Mouse (Mus musculus) intestine, embryonic 15.5 days (tissue): ENCODE data around the gene Zscan12. TPM values are rescaled to one million over a fixed set of nuclear protein-coding genes. Genes with fewer than 3 reads are reported as not detected.

Source experiments
- ATAC-seq: fragments of 200-750 bp; cut with Nextera tagmentation; 2 replicates; pipeline ENCODE4 v1.8.0; 2017; ENCODE audit warnings: moderate TSS enrichment, moderate library complexity
- H3K27ac ChIP-seq: fragments of 300-500 bp; sonication (generic); 2 replicates; pipeline ENCODE4 v1.5.1; 2015; ENCODE audit warnings: mild to moderate bottlenecking, inconsistent platforms
- H3K27me3 ChIP-seq: fragments of 300-500 bp; sonication (generic); replicated peaks from 2 replicates; pipeline ENCODE4 v1.6.1; 2015; ENCODE audit warnings: inconsistent platforms
- H3K36me3 ChIP-seq: fragments of 300-500 bp; sonication (generic); 2 replicates; pipeline ENCODE4 v1.6.1; 2015; ENCODE audit warnings: inconsistent platforms
- H3K4me1 ChIP-seq: fragments of 300-500 bp; sonication (generic); replicated peaks from 2 replicates; pipeline ENCODE4 v1.6.1; 2015; ENCODE audit warnings: inconsistent platforms
- H3K4me2 ChIP-seq: fragments of 300-500 bp; sonication (generic); replicated peaks from 2 replicates; pipeline ENCODE4 v1.6.1; 2015; ENCODE audit warnings: mild to moderate bottlenecking, inconsistent platforms
- H3K4me3 ChIP-seq: fragments of 300-500 bp; sonication (generic); replicated peaks from 2 replicates; pipeline ENCODE4 v1.5.1; 2015; ENCODE audit warnings: inconsistent platforms
- H3K9ac ChIP-seq: fragments of 300-500 bp; sonication (generic); 2 replicates; pipeline ENCODE4 v1.6.1; 2015; ENCODE audit warnings: inconsistent platforms
- H3K9me3 ChIP-seq: fragments of 300-500 bp; sonication (generic); 2 replicates; pipeline ENCODE4 v1.6.1; 2016; ENCODE audit warnings: inconsistent platforms
- WGBS: fragments of 180-500 bp; shearing (Covaris S2); methylation state at CpG from one replicate; pipeline ENCODE4 v1.1.7; 2015; 5-methylcytosine and 5-hydroxymethylcytosine counted together
- polyA plus RNA-seq: library from polyadenylated mRNA; unstranded; fragments of >200 nt; fragmentation: Nextera tagmentation; extraction: Ambion mirVana; gene quantifications from 2 replicates; pipeline ENCODE4 v1.2.1, GENCODE M21; 2015

Zscan12 gene
- polyA plus RNA-seq, 1 experiment from 2014 or later: 8.6 TPM

- H3K27me3 ChIP-seq: no peaks in the 10 kb centered on the region
- 0 out of 2 replicates have a peak, but pooled peaks cover 6% of the 10 kb centered on the region for H3K4me1 ChIP-seq
- H3K27ac ChIP-seq: no peak overlapping the region
- no peak overlapping the region for H3K9ac ChIP-seq
- H3K36me3 ChIP-seq: no peaks in the 10 kb centered on the region
- no peaks in the 10 kb centered on the region for H3K9me3 ChIP-seq
- peak overlapping the region; percentile 80; the same call in 1 of the 2 replicates for H3K4me2 ChIP-seq
- H3K4me3 ChIP-seq: no peak overlapping the region
- 84% methylated on average over 11 of the region's 11 CpGs for WGBS
- ATAC-seq: no peak
Observed at GRCm38 (mm10) chr13:21407341-21407740, 44.7 kb downstream of the Zscan12 start.

- Histone ChIP-seq H3K4me1 (0 out of 2 replicates have a peak, but pooled peaks cover 6% of the 10 kb centered on the region), H3K36me3 (no peaks in the 10 kb centered on the region), H3K27ac (peak overlapping the region; percentile 75), H3K9me3 (no peaks in the 10 kb centered on the region), H3K4me3 (peak overlapping the region; percentile 48), H3K9ac (peak overlapping the region; percentile 49), H3K27me3 (no peaks in the 10 kb centered on the region), H3K4me2 (peak overlapping the region; percentile 80)
- peak; percentile 95 for ATAC-seq
- 5% methylated on average over 27 of the region's 27 CpGs for WGBS
Observed at GRCm38 (mm10) chr13:21407969-21408804, 45.6 kb downstream of the Zscan12 start.

DNA sequence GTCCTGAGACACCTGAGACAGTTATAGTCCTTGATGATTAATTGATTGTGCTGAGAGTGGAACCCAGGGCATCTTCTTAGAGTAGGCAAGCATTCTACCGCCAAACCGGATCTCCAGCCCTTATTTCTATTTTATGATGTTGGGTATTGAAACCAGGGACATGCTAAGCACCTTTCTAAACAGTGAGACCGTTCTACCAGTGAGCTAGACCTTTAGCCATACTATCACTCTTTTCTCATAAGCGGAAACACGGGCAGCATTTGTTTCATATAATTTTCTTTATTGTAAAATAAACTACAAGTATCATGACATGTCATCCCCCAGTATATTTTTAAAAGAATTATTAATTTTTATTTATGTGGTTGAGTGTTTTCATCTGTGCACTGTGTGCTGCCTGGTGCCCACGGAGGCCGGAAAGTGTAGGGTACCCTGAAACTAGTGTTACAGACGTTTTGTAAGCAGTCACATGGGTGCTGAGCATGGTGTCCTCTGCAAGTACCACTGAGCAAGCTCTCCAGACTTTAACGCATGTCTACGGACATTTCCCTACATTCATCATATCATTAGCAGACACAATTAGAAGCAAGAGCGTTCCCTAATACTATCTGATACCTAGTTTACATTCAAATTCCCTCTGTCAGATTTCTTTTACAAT, 46.3 kb downstream of the Zscan12 start:
- no peaks in the 10 kb centered on the region for H3K36me3 ChIP-seq
- WGBS: 51% methylated on average over 11 of the region's 11 CpGs
- H3K4me3 ChIP-seq: peak overlapping the region; percentile 48
- 0 out of 2 replicates have a peak, but pooled peaks cover 6% of the 10 kb centered on the region for H3K4me1 ChIP-seq
- peak overlapping the region; percentile 80 for H3K4me2 ChIP-seq
- no peaks in the 10 kb centered on the region for H3K27me3 ChIP-seq
- ATAC-seq: no peak
- H3K9ac ChIP-seq: peak overlapping the region; percentile 49; the same call in 1 of the 2 replicates
- peak overlapping the region; percentile 75 for H3K27ac ChIP-seq
- H3K9me3 ChIP-seq: no peaks in the 10 kb centered on the region

- no peaks in the 10 kb centered on the region for H3K9me3 ChIP-seq
- no peak overlapping the region for H3K4me3 ChIP-seq
- 0 out of 2 replicates have a peak overlapping the region, but pooled peaks have one; percentile 14 for H3K4me2 ChIP-seq
- ATAC-seq: peak; percentile 62
- H3K9ac ChIP-seq: no peak overlapping the region
- no peaks in the 10 kb centered on the region; the same call in 1 of the 2 replicates for H3K4me1 ChIP-seq
- H3K36me3 ChIP-seq: no peaks in the 10 kb centered on the region
- H3K27ac ChIP-seq: no peak overlapping the region
- H3K27me3 ChIP-seq: no peaks in the 10 kb centered on the region
- WGBS: 44% methylated on average over 15 of the region's 15 CpGs
Observed at GRCm38 (mm10) chr13:21414231-21415212, 51.9 kb downstream of the Zscan12 start.

DNA sequence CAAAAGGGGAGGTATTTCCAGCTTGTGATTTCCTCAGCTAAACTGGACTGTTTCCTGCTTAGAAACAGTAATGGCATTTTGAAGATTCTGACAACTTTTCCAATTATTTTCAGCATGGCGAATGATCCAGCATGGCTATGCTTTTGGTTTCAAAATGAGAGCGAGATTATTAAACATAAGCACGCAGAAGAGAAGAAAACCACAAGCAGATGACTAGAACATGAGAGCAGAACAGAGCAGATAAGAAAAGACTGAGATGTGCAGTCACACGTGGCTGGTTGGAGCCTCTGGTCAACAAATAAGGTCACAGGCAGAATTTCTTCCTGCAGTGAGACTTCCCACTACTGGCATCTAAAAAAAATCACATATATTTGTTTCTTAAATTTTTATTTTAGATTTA, 52.6 kb downstream of the Zscan12 start:
- H3K9me3 ChIP-seq: no peaks in the 10 kb centered on the region
- no peaks in the 10 kb centered on the region for H3K36me3 ChIP-seq
- ATAC-seq: no peak
- 66% methylated on average over 4 of the region's 4 CpGs for WGBS
- H3K4me3 ChIP-seq: no peak overlapping the region
- no peak overlapping the region for H3K9ac ChIP-seq
- no peaks in the 10 kb centered on the region for H3K27me3 ChIP-seq
- H3K27ac ChIP-seq: no peak overlapping the region
- 0 out of 2 replicates have a peak overlapping the region, but pooled peaks have one; percentile 14 for H3K4me2 ChIP-seq
- no peaks in the 10 kb centered on the region; the same call in 1 of the 2 replicates for H3K4me1 ChIP-seq

- 88% methylated on average over 2 of the region's 2 CpGs for WGBS
- Histone ChIP-seq H3K4me2 (no peak overlapping the region), H3K4me1 (no peaks in the 10 kb centered on the region; the same call in 1 of the 2 replicates), H3K27ac (no peak overlapping the region), H3K9ac (no peak overlapping the region), H3K9me3 (no peaks in the 10 kb centered on the region), H3K4me3 (no peak overlapping the region), H3K36me3 (no peaks in the 10 kb centered on the region), H3K27me3 (no peaks in the 10 kb centered on the region)
- no peak for ATAC-seq
Observed at GRCm38 (mm10) chr13:21415750-21416149, 53.1 kb downstream of the Zscan12 start.

DNA sequence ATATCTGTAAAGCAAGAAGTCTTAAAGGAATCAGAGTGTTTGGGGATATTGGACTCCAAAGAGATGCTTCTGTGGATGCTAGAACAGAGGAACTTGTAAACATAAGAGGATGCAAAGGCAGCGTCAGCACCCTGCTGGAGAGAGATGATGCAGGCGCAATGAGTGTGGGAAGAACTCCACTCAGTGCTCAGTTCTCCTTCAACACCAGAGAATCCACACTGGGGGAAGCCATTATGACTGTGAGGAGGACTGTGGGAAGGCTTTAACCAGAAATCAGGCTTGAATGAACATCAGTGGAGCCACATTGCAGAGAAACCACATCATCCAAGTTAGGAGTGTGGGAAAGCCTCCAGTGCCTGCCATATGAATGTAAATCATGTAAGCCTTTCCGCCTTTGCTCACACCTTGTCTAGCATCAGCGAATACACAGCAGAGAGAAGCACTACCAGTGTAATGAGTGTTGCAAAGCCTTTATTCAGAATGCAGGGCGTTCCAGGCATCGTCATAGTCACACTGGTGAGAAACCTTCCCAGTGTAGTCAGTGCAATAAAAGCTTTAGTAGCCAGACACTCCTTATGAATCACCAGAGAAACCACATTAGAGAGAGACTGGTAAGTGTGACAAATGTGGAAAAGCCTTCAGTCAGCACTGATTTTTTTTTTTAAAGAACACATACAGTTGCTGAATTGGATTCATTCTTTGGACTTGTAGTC, 54.8 kb downstream of the Zscan12 start:
- Histone ChIP-seq H3K4me2 (no peak overlapping the region), H3K27ac (0 out of 2 replicates have a peak overlapping the region, but pooled peaks have one; percentile 13), H3K9me3 (no peaks in the 10 kb centered on the region), H3K9ac (no peak overlapping the region), H3K4me1 (no peaks in the 10 kb centered on the region; the same call in 1 of the 2 replicates), H3K36me3 (no peaks in the 10 kb centered on the region), H3K4me3 (no peak overlapping the region), H3K27me3 (no peaks in the 10 kb centered on the region)
- ATAC-seq: peak; percentile 32; the same call in 1 of the 2 replicates
- WGBS: 68% methylated on average over 6 of the region's 6 CpGs

DNA sequence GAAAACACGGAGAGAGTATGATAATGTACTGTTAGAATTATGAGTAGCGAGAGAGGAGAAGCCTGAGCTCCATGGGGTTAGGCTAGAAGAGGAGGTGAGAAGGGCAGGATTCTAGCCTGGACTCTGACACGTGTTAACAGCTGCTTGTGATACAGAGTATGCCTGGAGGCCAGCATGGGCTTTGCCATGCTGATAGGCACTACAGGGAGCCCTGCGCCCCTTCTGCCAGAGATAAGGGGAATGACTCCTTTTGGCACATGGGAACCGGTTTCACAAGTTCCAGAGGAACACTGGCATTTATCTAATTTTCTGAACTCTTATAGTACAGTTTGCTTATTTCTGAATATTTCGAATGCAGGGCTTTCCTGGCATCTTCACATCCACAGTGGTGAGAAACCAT, 56.2 kb downstream of the Zscan12 start:
- no peak overlapping the region for H3K9ac ChIP-seq
- peak; percentile 93 for ATAC-seq
- H3K4me2 ChIP-seq: no peak overlapping the region
- no peaks in the 10 kb centered on the region for H3K9me3 ChIP-seq
- no peak overlapping the region for H3K27ac ChIP-seq
- WGBS: 47% methylated on average over 6 of the region's 6 CpGs
- no peaks in the 10 kb centered on the region for H3K36me3 ChIP-seq
- H3K4me1 ChIP-seq: no peaks in the 10 kb centered on the region; the same call in 1 of the 2 replicates
- no peaks in the 10 kb centered on the region for H3K27me3 ChIP-seq
- no peak overlapping the region for H3K4me3 ChIP-seq

Other genes with a start within 250 kb of the Zscan12 start
- not detected in 2 replicates for gene Olfr263, start 233.2 kb upstream of the Zscan12 start, polyA plus RNA-seq
- not detected in 2 replicates for gene Olfr1368, start 217.0 kb upstream of the Zscan12 start, polyA plus RNA-seq
- 155 and 156 TPM in 2 replicates for gene Trim27, start 183.4 kb upstream of the Zscan12 start, polyA plus RNA-seq
- not detected in 2 replicates for gene Gpx5, start 70.1 kb upstream of the Zscan12 start, polyA plus RNA-seq
- gene Gpx6, start 50.7 kb upstream of the Zscan12 start, polyA plus RNA-seq: not detected in 2 replicates
- not detected in 2 replicates for gene Olfr1367, start 15.9 kb upstream of the Zscan12 start, polyA plus RNA-seq
- 66.9 and 71.5 TPM in 2 replicates for gene Zkscan3, start 39.9 kb downstream of the Zscan12 start, polyA plus RNA-seq
- gene Pgbd1, start 78.2 kb downstream of the Zscan12 start, polyA plus RNA-seq: 2.2 and 2.3 TPM in 2 replicates
- 26.5 and 27.2 TPM in 2 replicates for gene Zscan26, start 90.9 kb downstream of the Zscan12 start, polyA plus RNA-seq
- gene Nkapl, start 105.7 kb downstream of the Zscan12 start, polyA plus RNA-seq: 2.2 and 2.9 TPM in 2 replicates
- gene Zkscan4, start 116.1 kb downstream of the Zscan12 start, polyA plus RNA-seq: 2.6 and 2.8 TPM in 2 replicates
- gene Gm10065, start 116.6 kb downstream of the Zscan12 start, polyA plus RNA-seq: not detected in 2 replicates
- 0.40 and 0.56 TPM in 2 replicates for gene AK157302, start 132.4 kb downstream of the Zscan12 start, polyA plus RNA-seq
- gene Gm11273, start 138.6 kb downstream of the Zscan12 start, polyA plus RNA-seq: 12.6 and 13.1 TPM in 2 replicates
- gene Zkscan8, start 168.3 kb downstream of the Zscan12 start, polyA plus RNA-seq: 3.6 and 5.5 TPM in 2 replicates
- 0.09 and 0.18 TPM in 2 replicates for gene Olfr1366, start 180.0 kb downstream of the Zscan12 start, polyA plus RNA-seq
- not detected in 2 replicates for gene Olfr1535, start 197.1 kb downstream of the Zscan12 start, polyA plus RNA-seq
- gene Olfr1364, start 218.9 kb downstream of the Zscan12 start, polyA plus RNA-seq: not detected in 2 replicates